Mouse (Mus musculus) midbrain, embryonic 13.5 days (tissue): ENCODE data around the gene 1700025G04Rik. TPM values are rescaled to one million over a fixed set of nuclear protein-coding genes. Genes with fewer than 3 reads are reported as not detected.

Experiments
- ATAC-seq: fragments of 200-750 bp; cut with Nextera tagmentation; 2 replicates; pipeline ENCODE4 v1.8.0; 2017; ENCODE audit warnings: mild to moderate bottlenecking, moderate TSS enrichment, moderate library complexity
- H3K27ac ChIP-seq: fragments of 300-500 bp; sonication (generic); 2 replicates; pipeline ENCODE4 v1.5.1; 2015; ENCODE audit warnings: inconsistent platforms, mild to moderate bottlenecking, moderate library complexity
- H3K27me3 ChIP-seq: fragments of 300-500 bp; sonication (generic); 2 replicates; pipeline ENCODE4 v1.6.1; 2015; ENCODE audit warnings: mild to moderate bottlenecking, inconsistent platforms
- H3K36me3 ChIP-seq: fragments of 300-500 bp; sonication (generic); 2 replicates; pipeline ENCODE4 v1.6.1; 2015; ENCODE audit warnings: mild to moderate bottlenecking, inconsistent platforms
- H3K4me1 ChIP-seq: fragments of 300-500 bp; sonication (generic); replicated peaks from 2 replicates; pipeline ENCODE4 v1.6.1; 2015; ENCODE audit warnings: inconsistent platforms
- H3K4me2 ChIP-seq: fragments of 300-500 bp; sonication (generic); replicated peaks from 2 replicates; pipeline ENCODE4 v1.6.1; 2015; ENCODE audit warnings: moderate library complexity, mild to moderate bottlenecking, inconsistent platforms
- H3K4me3 ChIP-seq: fragments of 300-500 bp; sonication (generic); replicated peaks from 2 replicates; pipeline ENCODE4 v1.5.1; 2015; ENCODE audit warnings: mild to moderate bottlenecking, inconsistent platforms
- H3K9ac ChIP-seq: fragments of 300-500 bp; sonication (generic); replicated peaks from 2 replicates; pipeline ENCODE4 v1.6.1; 2015; ENCODE audit warnings: mild to moderate bottlenecking, inconsistent platforms
- H3K9me3 ChIP-seq: fragments of 300-500 bp; sonication (generic); 2 replicates; pipeline ENCODE4 v1.6.1; 2016; ENCODE audit warnings: mild to moderate bottlenecking, inconsistent platforms
- WGBS: fragments of 180-500 bp; shearing (Covaris S2); methylation state at CpG from one replicate; pipeline ENCODE4 v1.1.7; 2015; 5-methylcytosine and 5-hydroxymethylcytosine counted together
- polyA plus RNA-seq: library from polyadenylated mRNA; unstranded; fragments of >200 nt; fragmentation: Nextera tagmentation; extraction: Ambion mirVana; gene quantifications from 2 replicates; pipeline ENCODE4 v1.2.1, GENCODE M21; 2015

The 1700025G04Rik gene
- polyA plus RNA-seq, 1 experiment from 2014 or later = 37.6 TPM

GRCm38 (mm10) chr1:152026762-152027161, 63.2 kb downstream of the 1700025G04Rik start:
- Histone ChIP-seq H3K9me3 (0 out of 2 replicates have a peak, but pooled peaks cover 3% of the 10 kb centered on the region), H3K4me2 (no peak overlapping the region), H3K4me3 (no peak overlapping the region), H3K27ac (no peak overlapping the region), H3K27me3 (no peaks in the 10 kb centered on the region), H3K4me1 (peaks cover 14% of the 10 kb centered on the region), H3K9ac (no peak overlapping the region), H3K36me3 (no peaks in the 10 kb centered on the region; the same call in 1 of the 2 replicates)
- no peak for ATAC-seq
- 92% methylated on average over 4 of the region's 4 CpGs for WGBS

- Histone ChIP-seq H3K4me1 (peaks cover 9% of the 10 kb centered on the region), H3K9me3 (0 out of 2 replicates have a peak, but pooled peaks cover 3% of the 10 kb centered on the region), H3K27me3 (no peaks in the 10 kb centered on the region), H3K36me3 (no peaks in the 10 kb centered on the region; the same call in 1 of the 2 replicates), H3K27ac (no peak overlapping the region), H3K4me2 (no peak overlapping the region), H3K4me3 (no peak overlapping the region), H3K9ac (no peak overlapping the region)
- 92% methylated on average over 4 of the region's 4 CpGs for WGBS
- no peak for ATAC-seq
Measured at GRCm38 (mm10) chr1:152025308-152025707, 64.6 kb downstream of the 1700025G04Rik start.

DNA sequence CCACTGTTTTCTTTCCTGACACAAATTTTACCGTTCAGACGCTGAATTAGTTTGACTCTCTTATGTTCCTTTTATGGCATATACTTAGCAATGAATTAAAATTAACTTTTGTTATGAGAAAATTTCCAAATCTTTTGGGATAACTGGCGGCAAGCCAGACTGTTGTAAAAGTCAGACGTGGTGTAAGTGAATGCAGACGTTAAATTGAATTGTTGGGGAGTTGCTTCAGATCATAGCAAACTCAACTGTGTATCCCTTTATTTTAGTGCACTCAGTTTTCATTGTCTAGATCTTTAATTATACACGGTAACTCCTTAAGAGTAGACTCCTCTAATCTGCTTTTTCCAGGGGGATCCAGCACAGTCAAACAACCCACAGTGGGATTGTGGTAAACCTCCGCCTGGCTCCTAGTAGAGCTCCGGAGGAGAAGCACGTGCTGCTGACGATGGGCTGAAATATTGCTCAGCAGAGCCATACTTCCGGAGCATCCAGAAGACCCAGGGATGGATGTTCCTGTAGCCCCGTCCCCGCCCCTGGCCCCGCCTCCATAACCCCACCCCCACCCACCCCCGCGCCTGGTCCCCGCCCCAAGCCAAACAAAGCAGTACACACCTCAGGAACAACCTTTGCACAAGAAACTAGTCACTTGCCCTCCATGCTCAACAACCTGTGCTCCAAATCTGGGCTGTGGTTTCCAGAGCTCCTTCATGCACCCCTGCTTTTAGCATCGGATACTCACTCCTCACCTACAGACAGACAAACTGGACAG, 65.7 kb downstream of the 1700025G04Rik start:
- no peaks in the 10 kb centered on the region for H3K4me1 ChIP-seq
- no peak overlapping the region for H3K9ac ChIP-seq
- WGBS = 83% methylated on average over 18 of the region's 18 CpGs
- H3K27ac ChIP-seq = no peak overlapping the region
- no peaks in the 10 kb centered on the region; the same call in 1 of the 2 replicates for H3K36me3 ChIP-seq
- H3K9me3 ChIP-seq = 0 out of 2 replicates have a peak, but pooled peaks cover 3% of the 10 kb centered on the region
- H3K4me3 ChIP-seq = no peak overlapping the region
- no peaks in the 10 kb centered on the region for H3K27me3 ChIP-seq
- no peak for ATAC-seq
- H3K4me2 ChIP-seq = no peak overlapping the region

DNA sequence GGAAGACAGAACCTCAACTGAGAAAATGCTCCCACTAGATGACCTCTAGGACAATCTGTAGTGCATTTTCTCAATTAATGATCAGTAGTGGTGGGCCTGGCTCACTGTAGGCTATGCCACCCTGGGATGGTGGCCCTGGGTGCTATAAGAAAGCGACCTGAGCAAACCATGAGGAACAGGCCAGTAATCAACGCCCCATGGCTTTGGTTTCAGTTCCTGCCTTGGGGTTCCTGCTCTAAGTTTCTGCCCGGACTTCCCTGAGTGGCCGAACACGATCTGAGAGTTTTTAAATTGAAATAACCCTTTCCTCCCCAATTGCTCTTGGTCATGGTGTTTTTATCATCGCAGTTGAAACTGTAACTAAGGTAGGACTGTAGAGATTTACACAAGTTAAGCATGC, 69.1 kb downstream of the 1700025G04Rik start:
- H3K27me3 ChIP-seq = no peaks in the 10 kb centered on the region
- H3K4me1 ChIP-seq = 0 out of 2 replicates have a peak, but pooled peaks cover under 1% of the 10 kb centered on the region
- no peak overlapping the region for H3K4me3 ChIP-seq
- H3K9ac ChIP-seq = no peak overlapping the region
- no peak overlapping the region for H3K4me2 ChIP-seq
- 0 out of 2 replicates have a peak, but pooled peaks cover 3% of the 10 kb centered on the region for H3K9me3 ChIP-seq
- H3K36me3 ChIP-seq = no peaks in the 10 kb centered on the region; the same call in 1 of the 2 replicates
- no peak for ATAC-seq
- 94% methylated on average over 6 of the region's 6 CpGs for WGBS
- H3K27ac ChIP-seq = no peak overlapping the region

DNA sequence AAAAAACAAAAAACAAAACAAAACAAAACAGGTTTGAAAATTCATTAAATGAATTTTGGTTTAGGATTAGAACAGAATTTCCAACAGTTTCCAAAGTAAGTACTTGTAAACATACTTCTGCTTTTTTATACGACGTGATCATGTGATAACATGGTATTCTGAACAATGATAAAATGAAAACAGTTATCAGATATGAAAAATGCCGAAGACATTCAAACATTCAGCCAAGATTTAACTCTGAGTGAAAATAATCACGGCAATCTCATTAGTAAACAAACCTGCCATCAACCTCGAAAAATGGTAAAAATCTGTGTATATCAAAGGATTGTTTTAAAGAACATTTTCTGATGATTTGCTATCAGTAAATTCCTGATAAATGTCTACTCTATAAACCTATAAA, 69.9 kb downstream of the 1700025G04Rik start:
- Histone ChIP-seq H3K9me3 (no peaks in the 10 kb centered on the region), H3K36me3 (no peaks in the 10 kb centered on the region; the same call in 1 of the 2 replicates), H3K27ac (no peak overlapping the region), H3K4me2 (no peak overlapping the region), H3K9ac (no peak overlapping the region), H3K4me1 (peaks cover 6% of the 10 kb centered on the region; the same call in 1 of the 2 replicates), H3K27me3 (no peaks in the 10 kb centered on the region), H3K4me3 (no peak overlapping the region)
- no peak for ATAC-seq
- 94% methylated on average over 5 of the region's 5 CpGs for WGBS

DNA sequence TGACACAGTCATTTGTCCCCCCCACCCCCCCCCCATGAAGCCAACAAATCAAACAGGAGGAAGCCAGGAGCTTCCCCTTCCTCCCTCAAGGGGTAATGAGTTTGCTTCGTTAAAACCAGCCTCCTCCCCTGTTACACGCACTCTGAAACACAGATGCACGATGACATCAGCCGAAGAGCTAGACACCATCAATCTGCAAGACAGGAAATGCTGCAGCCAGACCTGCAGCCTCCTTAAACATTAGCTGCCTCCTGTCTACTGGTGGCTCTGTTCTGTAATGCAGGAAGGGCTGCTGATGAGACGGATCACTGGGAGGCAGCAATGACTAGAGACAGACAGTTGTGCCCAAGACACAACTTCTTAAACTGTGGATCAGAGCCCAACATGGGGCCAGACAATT, 70.7 kb downstream of the 1700025G04Rik start:
- ATAC-seq = no peak
- no peak overlapping the region for H3K4me3 ChIP-seq
- H3K27me3 ChIP-seq = no peaks in the 10 kb centered on the region
- H3K9ac ChIP-seq = no peak overlapping the region
- H3K9me3 ChIP-seq = no peaks in the 10 kb centered on the region
- H3K4me2 ChIP-seq = no peak overlapping the region
- WGBS = 77% methylated on average over 5 of the region's 5 CpGs
- no peak overlapping the region for H3K27ac ChIP-seq
- no peaks in the 10 kb centered on the region for H3K36me3 ChIP-seq
- peaks cover 7% of the 10 kb centered on the region; the same call in 1 of the 2 replicates for H3K4me1 ChIP-seq

GRCm38 (mm10) chr1:152018322-152018721, 71.6 kb downstream of the 1700025G04Rik start:
- no peaks in the 10 kb centered on the region for H3K9me3 ChIP-seq
- H3K9ac ChIP-seq = no peak overlapping the region
- 89% methylated on average over 3 of the region's 3 CpGs for WGBS
- no peaks in the 10 kb centered on the region for H3K27me3 ChIP-seq
- no peak for ATAC-seq
- H3K4me2 ChIP-seq = no peak overlapping the region
- no peak overlapping the region for H3K27ac ChIP-seq
- no peaks in the 10 kb centered on the region for H3K36me3 ChIP-seq
- H3K4me3 ChIP-seq = no peak overlapping the region
- peaks cover 7% of the 10 kb centered on the region; the same call in 1 of the 2 replicates for H3K4me1 ChIP-seq

DNA sequence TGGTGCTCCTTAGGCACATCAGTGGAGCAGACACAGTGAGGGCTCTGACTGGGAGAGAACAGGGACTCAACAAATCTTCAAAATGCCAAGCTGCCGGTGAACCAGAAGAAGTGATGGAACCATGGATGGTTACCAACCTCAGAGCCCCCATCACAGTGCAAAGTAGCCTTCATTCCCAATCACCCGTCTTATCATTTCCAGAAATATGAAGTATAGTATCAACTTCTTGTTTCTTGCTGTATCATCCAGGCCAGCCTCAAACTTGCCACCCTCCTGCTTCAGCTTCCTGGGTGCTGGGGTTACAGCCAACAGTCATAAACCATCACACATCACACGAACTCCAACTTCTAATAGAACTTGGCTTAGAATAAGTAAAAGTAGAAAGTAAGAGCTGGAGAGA, 73.3 kb downstream of the 1700025G04Rik start:
- no peak overlapping the region for H3K9ac ChIP-seq
- H3K9me3 ChIP-seq = no peaks in the 10 kb centered on the region
- no peak for ATAC-seq
- no peak overlapping the region for H3K4me3 ChIP-seq
- no peak overlapping the region for H3K4me2 ChIP-seq
- H3K36me3 ChIP-seq = no peaks in the 10 kb centered on the region
- H3K27ac ChIP-seq = no peak overlapping the region
- WGBS = 98% methylated on average over 3 of the region's 3 CpGs
- H3K27me3 ChIP-seq = no peaks in the 10 kb centered on the region
- peaks cover 12% of the 10 kb centered on the region; the same call in 1 of the 2 replicates for H3K4me1 ChIP-seq

DNA sequence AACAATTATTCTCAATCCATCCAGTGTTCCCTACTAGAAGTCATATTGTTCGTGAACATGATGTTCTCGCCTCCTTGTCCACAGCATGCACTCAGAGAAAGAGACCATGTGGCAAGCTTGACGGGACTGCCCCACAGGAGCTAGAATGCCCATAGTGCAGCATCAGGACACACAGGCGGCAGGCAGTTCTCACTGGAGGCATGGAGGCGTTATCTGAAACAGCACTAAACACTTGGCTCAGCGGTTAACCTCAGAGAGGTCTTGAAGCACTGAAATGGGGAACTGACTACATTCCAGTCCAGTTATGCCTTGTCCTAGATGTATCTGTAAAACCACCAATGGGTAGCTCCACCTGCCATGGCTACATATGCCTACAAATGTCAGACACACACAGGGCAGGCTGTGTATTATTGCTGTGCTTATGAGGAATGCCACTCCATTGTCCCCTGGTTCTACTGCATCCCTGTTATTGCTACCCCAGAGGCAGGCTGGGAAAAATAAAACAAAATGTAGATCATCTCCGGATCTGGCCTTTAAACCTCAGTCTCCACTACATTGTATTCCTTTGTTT, 74.3 kb downstream of the 1700025G04Rik start:
- ATAC-seq = no peak
- H3K4me2 ChIP-seq = no peak overlapping the region
- 89% methylated on average over 7 of the region's 7 CpGs for WGBS

DNA sequence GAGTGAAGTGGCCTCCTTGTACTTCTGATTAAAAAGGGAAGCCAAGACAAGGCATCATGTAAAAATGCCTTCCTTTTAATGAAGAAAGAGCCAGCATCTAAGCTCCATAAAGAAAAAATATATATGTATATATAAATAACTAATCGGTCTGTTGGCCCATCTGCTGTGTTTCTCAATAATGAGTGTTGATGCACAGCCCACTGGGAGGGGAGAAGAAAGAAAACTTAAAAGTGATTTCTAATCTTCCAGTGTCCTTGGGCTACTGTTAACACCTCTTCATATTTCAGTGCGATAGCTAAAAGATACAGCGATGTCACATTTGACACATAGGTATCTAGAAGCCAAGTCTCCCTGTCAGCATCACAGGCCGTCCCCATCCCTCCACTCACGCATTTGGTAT, 78.2 kb downstream of the 1700025G04Rik start:
- no peaks in the 10 kb centered on the region for H3K9me3 ChIP-seq
- H3K27me3 ChIP-seq = no peaks in the 10 kb centered on the region
- ATAC-seq = no peak
- no peak overlapping the region for H3K4me3 ChIP-seq
- 81% methylated on average over 5 of the region's 5 CpGs for WGBS
- H3K4me2 ChIP-seq = no peak overlapping the region
- peaks cover 43% of the 10 kb centered on the region for H3K4me1 ChIP-seq
- H3K36me3 ChIP-seq = no peaks in the 10 kb centered on the region
- no peak overlapping the region for H3K9ac ChIP-seq
- no peak overlapping the region for H3K27ac ChIP-seq

More for the DNA sequence above, 74.3 kb downstream of the 1700025G04Rik start:
- Histone ChIP-seq H3K27me3 (no peaks in the 10 kb centered on the region), H3K4me1 (peaks cover 17% of the 10 kb centered on the region), H3K9me3 (no peaks in the 10 kb centered on the region), H3K9ac (no peak overlapping the region), H3K4me3 (no peak overlapping the region), H3K27ac (no peak overlapping the region), H3K36me3 (no peaks in the 10 kb centered on the region)

GRCm38 (mm10) chr1:152010251-152010980, 79.5 kb downstream of the 1700025G04Rik start:
- 84% methylated on average over 13 of the region's 13 CpGs for WGBS
- no peak overlapping the region for H3K27ac ChIP-seq
- ATAC-seq = no peak
- H3K9ac ChIP-seq = no peak overlapping the region
- peaks cover 39% of the 10 kb centered on the region for H3K4me1 ChIP-seq
- no peak overlapping the region for H3K4me2 ChIP-seq
- H3K9me3 ChIP-seq = no peaks in the 10 kb centered on the region
- no peaks in the 10 kb centered on the region for H3K27me3 ChIP-seq
- peaks cover 5% of the 10 kb centered on the region for H3K36me3 ChIP-seq
- no peak overlapping the region for H3K4me3 ChIP-seq
